Mouse (Mus musculus) neural tube, embryonic 11.5 days (tissue): ENCODE data around the gene Sqstm1. TPM values are rescaled to one million over a fixed set of nuclear protein-coding genes. Genes with fewer than 3 reads are reported as not detected.

Experiments used
- ATAC-seq: fragments of 200-750 bp; cut with Nextera tagmentation; 2 replicates; pipeline ENCODE4 v1.8.0; 2017; ENCODE audit warnings: moderate number of reproducible peaks, mild to moderate bottlenecking, moderate TSS enrichment, moderate library complexity; ENCODE audit not compliant: insufficient read depth, low FRiP score, low TSS enrichment
- DNase-seq: peaks from one replicate; pipeline ENCODE4 v3.0.0-alpha.2; 2015; ENCODE audit warnings: low spot score
- H3K27ac ChIP-seq: fragments of 300-500 bp; sonication (generic); 2 replicates; pipeline ENCODE4 v1.5.1; 2014; ENCODE audit warnings: low read depth, mild to moderate bottlenecking, low read length
- H3K27me3 ChIP-seq: fragments of 300-500 bp; sonication (generic); 2 replicates; pipeline ENCODE4 v1.6.1; 2014; ENCODE audit warnings: mild to moderate bottlenecking, low read length, mixed read lengths; ENCODE audit not compliant: control insufficient read depth, insufficient read depth
- H3K36me3 ChIP-seq: fragments of 300-500 bp; sonication (generic); 2 replicates; pipeline ENCODE4 v1.6.1; 2014; ENCODE audit warnings: mild to moderate bottlenecking, low read length, moderate library complexity, mixed read lengths; ENCODE audit not compliant: control insufficient read depth, insufficient read depth
- H3K4me1 ChIP-seq: fragments of 300-500 bp; sonication (generic); 2 replicates; pipeline ENCODE4 v1.6.1; 2014; ENCODE audit warnings: low read length, mixed read lengths; ENCODE audit not compliant: control insufficient read depth, insufficient read depth
- H3K4me2 ChIP-seq: fragments of 300-500 bp; sonication (generic); 2 replicates; pipeline ENCODE4 v1.6.1; 2014; ENCODE audit warnings: low read depth, mild to moderate bottlenecking, moderate library complexity
- H3K4me3 ChIP-seq: fragments of 300-500 bp; sonication (generic); 2 replicates; pipeline ENCODE4 v1.5.1; 2014; ENCODE audit warnings: low read depth, low read length
- H3K9ac ChIP-seq: fragments of 300-500 bp; sonication (generic); 2 replicates; pipeline ENCODE4 v1.6.1; 2014; ENCODE audit warnings: mild to moderate bottlenecking, low read length
- H3K9me3 ChIP-seq: fragments of 300-500 bp; sonication (generic); 2 replicates; pipeline ENCODE4 v1.6.1; 2016; ENCODE audit warnings: low read length; ENCODE audit not compliant: control insufficient read depth
- WGBS: fragments of 180-500 bp; shearing (Covaris S2); extraction: QIAGEN DNeasy Blood & Tissue Kit; methylation state at CpG from one replicate; pipeline ENCODE4 v1.1.7; 2014; 5-methylcytosine and 5-hydroxymethylcytosine counted together
- polyA plus RNA-seq: library from polyadenylated mRNA; unstranded; fragments of >200 nt; fragmentation: Nextera tagmentation; extraction: Ambion mirVana; gene quantifications from 2 replicates; pipeline ENCODE4 v1.2.1, GENCODE M21; 2014

The Sqstm1 gene
- polyA plus RNA-seq, 1 experiment from 2014 or later = 210 TPM

DNA sequence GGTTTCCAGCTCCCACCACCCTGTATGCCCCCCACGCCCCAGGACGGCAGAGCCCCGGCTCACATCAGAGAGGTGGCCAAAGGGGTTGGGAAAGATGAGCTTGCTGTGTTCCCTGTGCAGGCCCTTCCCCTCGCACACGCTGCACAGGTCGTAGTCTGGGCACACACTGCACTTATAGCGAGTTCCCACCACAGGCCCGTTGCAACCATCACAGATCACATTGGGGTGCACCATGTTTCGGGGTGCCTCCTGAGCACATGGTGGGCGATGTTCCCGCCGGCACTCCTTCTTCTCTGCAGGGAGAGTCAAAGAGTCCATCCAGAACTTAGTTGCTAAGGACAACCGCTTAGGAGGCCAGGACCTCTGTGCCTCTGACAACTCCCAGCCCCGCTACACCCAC, 3.3 kb downstream of the Sqstm1 start:
- DNase-seq (no peak), ATAC-seq (no peak)
- H3K9ac ChIP-seq = no peak overlapping the region
- no peaks in the 10 kb centered on the region for H3K27me3 ChIP-seq
- no peak overlapping the region for H3K27ac ChIP-seq
- H3K4me2 ChIP-seq = no peak overlapping the region; the same call in 1 of the 2 replicates
- WGBS = 96% methylated on average over 14 of the region's 14 CpGs
- H3K36me3 ChIP-seq = peaks cover 25% of the 10 kb centered on the region
- no peak overlapping the region for H3K4me3 ChIP-seq
- peaks cover 2% of the 10 kb centered on the region; the same call in 1 of the 2 replicates for H3K4me1 ChIP-seq
- H3K9me3 ChIP-seq = no peaks in the 10 kb centered on the region

DNA sequence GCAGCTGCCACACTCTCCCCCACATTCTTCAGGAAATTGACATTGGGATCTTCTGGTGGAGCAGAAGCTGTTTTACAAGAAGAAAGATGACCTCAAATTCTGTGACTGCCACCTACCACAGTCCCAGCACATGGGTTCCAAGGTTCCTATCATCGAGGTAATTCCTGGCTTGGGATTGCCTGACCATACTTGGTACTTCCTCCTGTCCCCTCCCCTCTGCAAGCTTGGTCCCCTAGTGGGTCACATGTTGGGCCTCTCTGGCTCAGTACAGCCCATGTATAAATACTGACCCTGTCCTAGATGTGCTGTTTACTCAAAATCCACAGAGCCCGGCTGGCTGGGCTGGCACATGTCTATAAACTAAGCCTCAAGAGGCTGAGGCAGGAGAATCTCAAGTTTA, 4.6 kb downstream of the Sqstm1 start:
- no peak overlapping the region for H3K4me3 ChIP-seq
- no peaks in the 10 kb centered on the region for H3K9me3 ChIP-seq
- H3K4me1 ChIP-seq = peaks cover 2% of the 10 kb centered on the region; the same call in 1 of the 2 replicates
- no peak for ATAC-seq
- no peak overlapping the region for H3K4me2 ChIP-seq
- WGBS = 88% methylated on average over 2 of the region's 2 CpGs
- H3K9ac ChIP-seq = no peak overlapping the region
- no peaks in the 10 kb centered on the region for H3K27me3 ChIP-seq
- no peak overlapping the region for H3K27ac ChIP-seq
- DNase-seq = no peak
- H3K36me3 ChIP-seq = peaks cover 38% of the 10 kb centered on the region

DNA sequence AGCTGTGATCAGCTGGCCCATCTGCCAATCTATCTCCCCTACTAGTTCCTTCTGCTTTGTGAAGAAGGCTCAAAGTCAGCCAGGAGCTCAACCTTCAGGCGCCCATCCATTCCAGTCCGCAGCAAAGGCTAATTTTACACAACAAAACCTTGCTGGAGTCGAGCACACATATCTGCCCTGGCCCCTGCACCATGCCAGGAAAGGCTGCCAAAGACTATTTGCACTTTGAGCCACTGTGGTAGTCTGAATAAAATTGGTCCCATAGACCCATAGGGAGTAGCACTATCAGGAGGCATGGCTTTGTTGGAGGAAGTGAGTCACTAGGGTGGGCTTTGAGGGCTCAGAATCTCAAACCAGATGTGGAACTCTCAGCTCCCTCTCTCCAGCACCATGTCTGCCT, 5.2 kb downstream of the Sqstm1 start:
- Histone ChIP-seq H3K27me3 (no peaks in the 10 kb centered on the region), H3K9ac (no peak overlapping the region), H3K9me3 (no peaks in the 10 kb centered on the region), H3K36me3 (peaks cover 41% of the 10 kb centered on the region), H3K4me1 (0 out of 2 replicates have a peak, but pooled peaks cover 2% of the 10 kb centered on the region), H3K4me3 (no peak overlapping the region), H3K4me2 (no peak overlapping the region), H3K27ac (no peak overlapping the region)
- 92% methylated on average over 3 of the region's 3 CpGs for WGBS
- DNase-seq = no peak
- no peak for ATAC-seq

DNA sequence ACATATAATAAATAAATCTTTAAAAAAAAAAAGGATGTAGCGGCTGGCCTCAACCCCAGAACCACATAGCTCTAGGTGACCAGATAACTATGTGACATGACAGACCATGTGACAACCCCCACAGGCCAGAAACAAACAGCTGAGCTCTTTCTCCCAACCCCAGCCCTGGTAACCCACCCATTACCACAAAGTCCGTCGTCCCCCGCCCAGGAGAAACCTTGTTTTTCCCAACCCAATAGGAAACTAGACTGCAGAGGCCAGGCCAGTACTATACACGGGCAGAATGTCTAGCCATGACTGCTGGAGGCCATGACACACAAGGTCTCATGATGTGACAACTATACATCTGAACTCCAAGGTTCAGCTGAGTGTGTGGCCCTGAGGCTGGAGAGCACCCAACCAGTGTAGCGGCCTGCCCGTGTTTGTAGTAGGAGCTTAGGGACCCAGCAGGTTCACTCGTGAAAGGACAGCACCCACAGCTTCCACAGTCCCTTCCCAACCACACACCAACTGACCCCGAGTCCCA, 7.3 kb downstream of the Sqstm1 start:
- 0 out of 2 replicates have a peak, but pooled peaks cover 2% of the 10 kb centered on the region for H3K4me1 ChIP-seq
- WGBS = 92% methylated on average over 9 of the region's 9 CpGs
- peaks cover 49% of the 10 kb centered on the region for H3K36me3 ChIP-seq
- no peak overlapping the region for H3K9ac ChIP-seq
- no peak overlapping the region for H3K4me2 ChIP-seq
- no peaks in the 10 kb centered on the region for H3K27me3 ChIP-seq
- no peak overlapping the region for H3K27ac ChIP-seq
- DNase-seq (no peak), ATAC-seq (no peak)
- no peaks in the 10 kb centered on the region for H3K9me3 ChIP-seq
- no peak overlapping the region for H3K4me3 ChIP-seq

DNA sequence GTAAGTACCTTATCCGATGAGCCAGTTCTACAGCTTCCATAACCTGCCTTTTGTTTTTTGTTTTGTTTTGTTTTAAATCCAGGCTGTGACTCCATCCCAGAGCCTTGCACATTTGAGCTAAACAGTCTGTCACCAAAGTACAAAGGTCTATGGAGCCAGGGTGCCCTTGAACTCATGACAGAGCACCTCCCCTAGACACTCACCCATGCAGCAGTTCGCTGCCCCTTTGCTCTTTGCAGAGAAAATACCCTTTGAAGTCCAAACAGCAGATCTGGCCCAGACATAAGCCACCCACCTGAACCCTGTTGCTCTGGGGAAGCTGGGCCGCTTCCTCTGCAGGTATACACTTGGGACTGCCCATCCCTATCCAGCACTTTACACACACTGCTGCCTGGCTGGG, 9.0 kb downstream of the Sqstm1 start:
- H3K4me3 ChIP-seq = no peak overlapping the region
- 89% methylated on average over 3 of the region's 3 CpGs for WGBS
- no peaks in the 10 kb centered on the region for H3K4me1 ChIP-seq
- no peaks in the 10 kb centered on the region for H3K9me3 ChIP-seq
- no peak overlapping the region for H3K4me2 ChIP-seq
- peaks cover 43% of the 10 kb centered on the region for H3K36me3 ChIP-seq
- no peak overlapping the region for H3K9ac ChIP-seq
- ATAC-seq (no peak), DNase-seq (no peak)
- no peak overlapping the region for H3K27ac ChIP-seq
- H3K27me3 ChIP-seq = no peaks in the 10 kb centered on the region

DNA sequence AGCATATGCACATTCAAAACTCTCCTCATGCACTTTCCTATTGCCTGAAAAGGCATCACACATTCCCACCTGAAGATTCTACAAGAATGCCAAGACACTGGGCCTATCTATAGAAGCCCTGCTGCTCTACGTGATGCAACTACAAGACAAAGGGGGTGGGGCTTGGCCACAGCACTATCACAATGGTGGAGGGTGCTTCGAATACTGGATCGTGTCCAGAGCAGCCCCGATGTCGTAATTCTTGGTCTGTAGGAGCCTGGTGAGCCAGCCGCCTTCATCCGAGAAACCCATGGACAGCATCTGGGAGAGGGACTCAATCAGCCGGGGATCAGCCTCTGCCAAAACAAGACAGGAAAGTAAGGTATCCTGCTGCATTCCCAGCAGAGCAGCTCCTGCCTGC, 10.0 kb downstream of the Sqstm1 start:
- ATAC-seq (no peak), DNase-seq (no peak)
- no peak overlapping the region for H3K4me3 ChIP-seq
- WGBS = 88% methylated on average over 8 of the region's 8 CpGs
- no peaks in the 10 kb centered on the region for H3K4me1 ChIP-seq
- H3K27ac ChIP-seq = no peak overlapping the region
- no peak overlapping the region for H3K9ac ChIP-seq
- no peak overlapping the region for H3K4me2 ChIP-seq
- no peaks in the 10 kb centered on the region for H3K9me3 ChIP-seq
- H3K27me3 ChIP-seq = no peaks in the 10 kb centered on the region
- H3K36me3 ChIP-seq = peaks cover 42% of the 10 kb centered on the region

DNA sequence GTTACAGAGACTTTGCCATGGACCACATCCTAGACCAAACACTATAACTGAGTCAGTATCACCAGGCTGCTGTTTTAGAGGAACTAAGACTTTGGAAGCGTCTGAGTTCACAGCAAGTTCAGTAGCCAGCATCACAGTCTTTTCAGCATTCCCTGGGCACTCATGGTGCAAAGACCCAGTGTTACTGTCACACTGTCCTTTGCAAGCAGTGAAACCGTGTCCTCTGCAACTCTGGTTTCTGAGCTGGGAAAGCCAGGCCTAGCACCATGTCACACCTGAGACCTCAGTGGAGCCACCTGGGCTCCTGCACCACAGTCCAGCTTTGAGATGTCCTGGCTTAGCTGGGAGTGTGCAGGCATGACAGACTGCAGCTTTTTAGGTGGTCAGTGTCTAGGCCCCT, 11.7 kb downstream of the Sqstm1 start:
- H3K9ac ChIP-seq = no peak overlapping the region
- no peaks in the 10 kb centered on the region for H3K4me1 ChIP-seq
- no peak overlapping the region for H3K4me2 ChIP-seq
- no peaks in the 10 kb centered on the region for H3K27me3 ChIP-seq
- H3K9me3 ChIP-seq = no peaks in the 10 kb centered on the region
- H3K4me3 ChIP-seq = no peak overlapping the region
- DNase-seq (no peak), ATAC-seq (no peak)
- 87% methylated on average over 2 of the region's 2 CpGs for WGBS
- H3K27ac ChIP-seq = no peak overlapping the region
- peaks cover 35% of the 10 kb centered on the region for H3K36me3 ChIP-seq

DNA sequence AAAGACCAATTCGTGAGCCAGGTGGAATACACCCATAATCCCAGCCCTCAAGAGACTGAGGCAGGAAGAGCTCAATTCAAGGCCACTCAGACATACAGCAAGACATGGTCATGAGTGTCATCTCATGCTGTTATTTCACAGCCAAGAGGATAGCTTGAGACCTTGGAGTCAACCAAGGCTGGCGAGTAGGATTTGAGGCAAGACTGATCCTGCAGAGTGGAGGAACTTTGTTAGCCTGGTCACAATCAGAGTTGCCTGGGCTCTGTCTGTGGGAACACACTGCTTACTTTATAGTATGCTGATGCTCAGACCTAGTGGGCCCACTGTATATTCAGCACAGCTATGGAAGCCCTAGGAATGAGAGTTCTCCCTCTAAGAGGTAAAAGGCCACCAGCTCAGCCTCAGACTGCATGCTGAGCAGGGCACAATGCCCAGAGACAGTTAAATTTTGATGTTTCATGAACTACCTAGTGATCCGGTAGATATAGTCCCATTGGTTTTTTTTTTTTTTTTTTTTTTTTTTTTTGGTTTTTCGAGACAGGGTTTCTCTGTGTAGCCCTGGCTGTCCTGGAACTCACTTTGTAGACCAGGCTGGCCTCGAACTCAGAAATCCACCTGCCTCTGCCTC, 12.3 kb downstream of the Sqstm1 start:
- DNase-seq = no peak
- Histone ChIP-seq H3K4me1 (no peaks in the 10 kb centered on the region), H3K27me3 (no peaks in the 10 kb centered on the region), H3K9ac (no peak overlapping the region), H3K4me2 (no peak overlapping the region), H3K36me3 (peaks cover 33% of the 10 kb centered on the region), H3K4me3 (no peak overlapping the region), H3K9me3 (no peaks in the 10 kb centered on the region), H3K27ac (no peak overlapping the region)
- 87% methylated on average over 3 of the region's 5 CpGs for WGBS
- no peak for ATAC-seq

DNA sequence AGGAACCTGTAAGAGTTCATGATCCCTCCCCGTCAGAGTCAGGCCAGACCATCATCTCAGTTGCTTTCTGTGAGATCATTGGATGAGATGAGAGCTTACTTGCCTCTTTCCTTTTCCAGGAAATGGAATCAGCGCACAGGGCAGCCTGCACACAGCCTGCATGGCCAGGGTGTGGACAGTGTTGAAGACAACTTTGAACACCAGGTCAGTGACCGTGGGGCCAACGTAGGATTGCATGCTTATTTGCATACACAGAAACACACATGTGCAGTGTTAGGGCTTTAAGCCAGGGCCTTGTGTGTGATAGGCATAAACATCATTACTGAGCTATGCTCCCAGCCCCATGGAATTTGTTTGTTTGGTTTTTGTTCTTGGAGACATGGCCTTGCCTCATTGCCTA, 13.1 kb downstream of the Sqstm1 start:
- no peak overlapping the region for H3K9ac ChIP-seq
- H3K4me1 ChIP-seq = no peaks in the 10 kb centered on the region
- 88% methylated on average over 4 of the region's 4 CpGs for WGBS
- H3K4me2 ChIP-seq = no peak overlapping the region
- H3K36me3 ChIP-seq = peaks cover 29% of the 10 kb centered on the region
- no peak for ATAC-seq
- H3K27me3 ChIP-seq = no peaks in the 10 kb centered on the region
- DNase-seq = no peak
- no peak overlapping the region for H3K4me3 ChIP-seq
- H3K9me3 ChIP-seq = no peaks in the 10 kb centered on the region
- H3K27ac ChIP-seq = no peak overlapping the region
